Mouse (Mus musculus) heart, postnatal 0 days (tissue): ENCODE data around the gene Dzip1. TPM values are rescaled to one million over a fixed set of nuclear protein-coding genes. Genes with fewer than 3 reads are reported as not detected.

Experiments
- ATAC-seq: fragments of 200-750 bp; cut with Nextera tagmentation; 2 replicates; pipeline ENCODE4 v1.8.0; 2017; ENCODE audit warnings: low read depth, moderate number of reproducible peaks, moderate library complexity; ENCODE audit not compliant: insufficient read depth
- DNase-seq: peaks from one replicate; pipeline ENCODE4 v3.0.0-alpha.2; 2016; ENCODE audit warnings: low spot score
- H3K27ac ChIP-seq: fragments of 300-500 bp; sonication (generic); 2 replicates; pipeline ENCODE4 v1.5.1; 2014; ENCODE audit warnings: low read depth, mild to moderate bottlenecking
- H3K27me3 ChIP-seq: fragments of 300-500 bp; sonication (generic); 2 replicates; pipeline ENCODE4 v1.6.1; 2014; ENCODE audit warnings: low read length, mixed read lengths; ENCODE audit not compliant: control insufficient read depth, insufficient read depth
- H3K36me3 ChIP-seq: fragments of 300-500 bp; sonication (generic); replicated peaks from 2 replicates; pipeline ENCODE4 v1.6.1; 2014; ENCODE audit warnings: low read length, mixed read lengths; ENCODE audit not compliant: control insufficient read depth, insufficient read depth
- H3K4me1 ChIP-seq: fragments of 300-500 bp; sonication (generic); 2 replicates; pipeline ENCODE4 v1.6.1; 2014; ENCODE audit warnings: antibody characterized with exemption; ENCODE audit not compliant: control insufficient read depth, insufficient read depth
- H3K4me2 ChIP-seq: fragments of 300-500 bp; sonication (generic); 2 replicates; pipeline ENCODE4 v1.6.1; 2014; ENCODE audit warnings: low read depth, mild to moderate bottlenecking, low read length, moderate library complexity
- H3K4me3 ChIP-seq: fragments of 300-500 bp; sonication (generic); 2 replicates; pipeline ENCODE4 v1.5.1; 2014; ENCODE audit warnings: low read depth, low read length
- H3K9ac ChIP-seq: fragments of 300-500 bp; sonication (generic); replicated peaks from 2 replicates; pipeline ENCODE4 v1.6.1; 2014; ENCODE audit warnings: low read depth, low read length, mixed read lengths
- H3K9me3 ChIP-seq: fragments of 300-500 bp; sonication (generic); replicated peaks from 2 replicates; pipeline ENCODE4 v1.6.1; 2016; ENCODE audit warnings: low read length; ENCODE audit not compliant: control insufficient read depth
- CTCF ChIP-seq: IDR thresholded peaks from 2 replicates; pipeline ENCODE4 v1.5.1; 2016; ENCODE audit warnings: antibody characterized with exemption, control low read depth, low read depth
- EP300 ChIP-seq: IDR thresholded peaks from 2 replicates; pipeline ENCODE4 v1.6.1; 2016; ENCODE audit warnings: antibody characterized with exemption, low read depth
- WGBS: fragments of 180-500 bp; shearing (Covaris S2); extraction: QIAGEN DNeasy Blood & Tissue Kit; methylation state at CpG from one replicate; pipeline ENCODE4 v1.1.7; 2014; 5-methylcytosine and 5-hydroxymethylcytosine counted together
- polyA plus RNA-seq: library from polyadenylated mRNA; unstranded; fragments of >200 nt; fragmentation: Nextera tagmentation; extraction: Ambion mirVana; gene quantifications from 2 replicates; pipeline ENCODE4 v1.2.1, GENCODE M21; 2015
- total RNA-seq: library from RNA; depleted of rRNA; stranded (reverse); fragments of >200 nt; gene quantifications from 2 replicates; pipeline ENCODE4 v1.2.3, GENCODE M21; 2014; ENCODE audit warnings: low replicate concordance

Dzip1 gene
- total and polyA plus RNA-seq, 2 experiments from 2014 or later, result 1.2 to 3.4 TPM

DNA sequence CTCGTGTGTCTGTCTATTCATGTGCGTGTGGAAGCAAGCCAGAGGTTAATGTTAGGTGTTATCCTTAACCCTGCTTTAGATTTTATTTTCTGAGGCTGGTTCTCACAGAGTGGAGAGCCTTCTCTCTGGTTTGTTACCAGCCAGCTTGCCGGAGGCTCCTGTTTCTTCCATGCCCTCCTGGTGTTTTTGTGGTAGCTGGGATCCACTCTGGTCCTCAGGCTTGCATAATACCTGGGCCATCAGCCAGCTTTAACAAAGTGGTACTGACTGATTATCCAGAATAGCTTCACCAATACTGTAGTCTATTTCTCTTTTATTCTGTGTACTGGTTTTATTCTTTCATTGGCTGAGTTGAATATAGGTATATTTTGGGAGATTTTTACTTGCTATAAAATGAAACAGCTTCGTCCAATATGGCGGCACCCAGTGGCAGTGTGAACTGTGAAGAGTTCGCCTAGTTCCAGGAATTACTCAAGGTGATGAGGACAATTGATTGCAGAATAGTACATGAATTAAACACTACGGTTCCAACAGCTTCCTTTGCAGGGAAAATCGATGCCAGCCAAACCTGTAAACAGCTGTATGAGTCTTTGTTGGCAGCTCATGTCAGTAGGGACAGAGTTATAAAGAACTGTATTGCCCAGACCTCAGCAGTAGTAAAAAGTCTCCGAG is 26.8 kb upstream of the Dzip1 start:
- ATAC-seq (no peak), DNase-seq (no peak)
- H3K27me3 ChIP-seq, result no peaks in the 10 kb centered on the region
- peaks cover 30% of the 10 kb centered on the region for H3K36me3 ChIP-seq
- H3K4me2 ChIP-seq, result no peak overlapping the region
- H3K9me3 ChIP-seq, result no peaks in the 10 kb centered on the region
- WGBS, result 91% methylated on average over 9 of the region's 9 CpGs
- no peak overlapping the region for H3K4me3 ChIP-seq
- no peak overlapping the region for H3K27ac ChIP-seq
- no peaks in the 10 kb centered on the region for H3K4me1 ChIP-seq
- no peak overlapping the region for H3K9ac ChIP-seq
- no peak for TF ChIP-seq CTCF
- no peak for TF ChIP-seq EP300

DNA sequence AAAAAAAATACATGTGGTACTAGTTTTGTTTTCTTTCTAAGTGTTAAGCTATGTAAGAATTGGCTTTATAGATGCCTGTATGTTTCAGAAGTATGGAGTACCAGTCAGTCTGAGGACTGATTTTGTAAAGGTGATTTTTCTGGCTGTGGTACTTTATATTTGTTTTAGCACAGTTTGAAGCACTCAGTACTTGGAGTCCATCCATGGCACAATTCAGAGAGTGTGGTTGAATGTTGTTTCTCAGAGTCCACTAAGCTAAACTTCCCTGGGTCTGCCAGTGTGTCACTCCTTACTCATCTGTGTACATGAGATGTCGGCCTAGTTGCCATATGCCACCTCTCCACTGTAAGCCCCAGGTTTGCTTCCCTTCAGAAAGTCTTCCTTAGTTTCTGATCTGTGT is 23.6 kb upstream of the Dzip1 start:
- no peaks in the 10 kb centered on the region for H3K4me1 ChIP-seq

DNA sequence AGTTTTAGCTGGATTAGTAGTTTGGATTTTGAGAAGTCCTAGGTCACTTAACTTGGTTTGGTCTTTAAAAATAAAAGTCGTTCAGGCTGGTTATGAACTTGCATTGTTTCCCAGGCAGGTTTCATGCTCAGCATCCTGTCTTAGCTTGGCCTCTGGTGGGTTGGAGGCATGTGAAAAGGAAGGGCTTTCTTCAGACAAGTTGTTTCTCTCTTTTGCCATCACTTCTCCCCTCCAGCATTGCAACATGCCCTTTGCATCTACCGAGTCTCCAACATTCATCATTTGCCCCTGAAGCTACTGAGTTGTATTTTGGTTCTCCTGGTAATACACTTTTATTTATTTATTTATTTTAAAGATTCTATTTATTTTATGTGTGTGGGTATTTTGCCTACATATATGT is 19.4 kb upstream of the Dzip1 start:
- Histone ChIP-seq H3K4me2 (no peak overlapping the region), H3K4me3 (no peak overlapping the region), H3K27ac (no peak overlapping the region), H3K36me3 (no peaks in the 10 kb centered on the region), H3K9ac (no peak overlapping the region), H3K9me3 (no peaks in the 10 kb centered on the region), H3K4me1 (peaks cover 2% of the 10 kb centered on the region; the same call in 1 of the 2 replicates), H3K27me3 (no peaks in the 10 kb centered on the region)
- no peak for ATAC-seq
- no peak for DNase-seq
- 69% methylated on average over 2 of the region's 2 CpGs for WGBS
- TF ChIP-seq CTCF (no peak), EP300 (no peak)

More for the DNA sequence above, 23.6 kb upstream of the Dzip1 start:
- TF ChIP-seq CTCF (no peak), EP300 (no peak)
- DNase-seq (no peak), ATAC-seq (no peak)
- Histone ChIP-seq H3K4me2 (no peak overlapping the region), H3K4me3 (no peak overlapping the region), H3K27me3 (no peaks in the 10 kb centered on the region), H3K36me3 (peaks cover 6% of the 10 kb centered on the region; the same call in 1 of the 2 replicates), H3K9ac (no peak overlapping the region), H3K9me3 (no peaks in the 10 kb centered on the region), H3K27ac (no peak overlapping the region)
- WGBS, result 84% methylated on average over 1 of the region's 1 CpGs

DNA sequence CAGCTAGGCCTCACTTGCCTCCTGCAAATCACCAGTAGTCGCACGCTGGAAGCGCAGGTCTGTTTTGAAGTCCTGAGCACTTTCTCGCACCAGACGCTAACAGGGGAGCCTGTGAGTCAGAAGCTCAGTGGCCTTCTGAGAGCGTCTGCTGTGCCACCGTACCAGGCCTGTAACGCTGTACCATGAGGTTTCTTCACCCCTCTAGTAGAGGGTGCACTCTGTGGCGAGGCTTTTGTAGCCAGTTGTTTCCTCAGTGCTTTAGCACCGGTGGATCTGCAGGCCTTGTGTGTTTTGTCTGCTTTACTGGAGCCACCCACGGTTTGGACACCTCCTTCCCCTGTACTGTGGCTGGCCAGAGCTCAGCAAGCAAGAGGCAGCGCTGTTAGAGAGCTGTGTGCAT is 16.8 kb upstream of the Dzip1 start:
- Histone ChIP-seq H3K4me1 (peaks cover 12% of the 10 kb centered on the region), H3K27me3 (no peaks in the 10 kb centered on the region), H3K36me3 (no peaks in the 10 kb centered on the region), H3K9ac (no peak overlapping the region), H3K9me3 (no peaks in the 10 kb centered on the region), H3K4me3 (no peak overlapping the region), H3K4me2 (no peak overlapping the region), H3K27ac (peak overlapping the region; percentile 59)
- TF ChIP-seq CTCF (no peak), EP300 (no peak)
- WGBS, result 51% methylated on average over 12 of the region's 12 CpGs
- no peak for DNase-seq
- no peak for ATAC-seq

DNA sequence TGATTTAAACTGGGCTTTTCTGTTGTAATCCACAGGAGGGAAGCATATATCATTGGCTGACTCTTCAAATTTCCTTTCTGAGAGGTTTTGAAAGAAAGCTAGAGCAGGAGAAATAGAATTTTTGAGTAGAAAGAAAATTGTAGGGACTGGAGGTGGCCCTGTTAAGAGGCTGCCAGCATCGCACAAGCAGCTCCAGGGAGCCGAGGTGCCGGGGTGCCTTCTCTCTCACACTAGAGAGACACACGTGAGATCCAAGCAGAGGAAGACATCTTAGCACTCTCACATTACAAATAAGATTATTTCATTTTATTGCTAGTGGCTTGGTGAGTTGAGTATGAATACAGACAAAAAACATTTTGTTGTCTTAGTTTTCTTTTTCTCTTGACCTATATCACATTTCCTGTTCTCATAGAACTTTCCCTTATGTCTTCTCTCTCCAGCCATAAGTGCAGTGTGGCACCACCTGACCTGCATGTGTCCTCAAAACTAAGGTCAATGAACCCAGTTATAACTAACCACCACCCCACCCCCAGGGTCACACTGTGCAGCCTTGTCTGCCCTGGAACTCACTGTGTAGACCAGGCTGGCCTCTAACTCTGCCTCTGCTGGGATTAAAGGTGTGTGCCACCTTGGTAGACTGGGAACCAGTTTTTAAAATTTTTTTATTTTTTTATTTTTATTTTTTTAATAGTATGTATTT is 15.7 kb upstream of the Dzip1 start:
- DNase-seq (no peak), ATAC-seq (no peak)
- no peak overlapping the region for H3K9ac ChIP-seq
- no peak overlapping the region for H3K4me2 ChIP-seq
- peak overlapping the region; percentile 43; the same call in 1 of the 2 replicates for H3K27ac ChIP-seq
- H3K27me3 ChIP-seq, result no peaks in the 10 kb centered on the region
- H3K4me3 ChIP-seq, result no peak overlapping the region
- WGBS, result 62% methylated on average over 4 of the region's 4 CpGs
- peaks cover 17% of the 10 kb centered on the region for H3K4me1 ChIP-seq
- no peaks in the 10 kb centered on the region for H3K36me3 ChIP-seq
- H3K9me3 ChIP-seq, result no peaks in the 10 kb centered on the region
- TF ChIP-seq CTCF (no peak), EP300 (no peak)
